9 mouse cellular contexts compared by ENCODE assay signal in the genomic region with DNA sequence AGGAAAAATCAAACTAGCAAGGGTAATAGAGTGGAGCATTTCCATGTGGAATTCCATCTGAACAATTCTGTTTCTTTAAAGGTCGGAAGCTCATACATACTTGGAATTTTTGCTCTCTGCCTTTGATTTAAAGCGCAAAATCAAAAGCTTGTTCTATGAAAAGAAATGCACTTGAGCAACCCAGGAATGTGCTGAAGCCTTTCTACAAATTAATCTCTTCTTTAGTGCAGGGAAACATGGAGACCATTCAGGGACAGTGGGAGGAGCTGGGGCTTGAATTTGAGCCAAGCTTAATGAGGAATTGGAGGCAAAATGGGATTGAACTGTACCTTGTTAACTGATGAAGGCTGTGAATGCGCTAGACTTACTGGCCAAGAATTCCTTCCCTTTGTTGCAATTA.
A peak's percentile ranks its signal among the peaks of the same experiment; 100 is the strongest.
DNase-seq lines count a peak whose midpoint lies in the region; ATAC-seq and TF ChIP-seq lines count a peak whose summit lies in the region.
"Had no signal": no experiment of that assay in that cellular context is flagged by ENCODE, and none has a peak within 500 bp of the region (broad histone marks: within the 10 kb centered on the region; RNA-seq: fewer than 3 reads in every experiment).

No protein-coding gene starts in this region.

- no peak for TF ChIP-seq CTCF in lung, embryonic 14.5 days (IDR thresholded peaks at IDR 0.05; ENCODE audit: low read depth)

- intact Hi-C loops in left cerebral cortex, postnatal 10 days (cut with DNase I): no loop called here
- intact Hi-C loops in left cerebral cortex, postnatal 4 days (cut with DNase I): no loop called here

- 0 out of 2 replicates have a peak, but pooled peaks cover 2% of the 10 kb centered on the region for H3K4me1 ChIP-seq in forebrain, embryonic 14.5 days (ENCODE audit: control insufficient read depth, insufficient read depth, low read length)
- no peaks in the 10 kb centered on the region for H3K4me1 ChIP-seq in lung, embryonic 14.5 days (ENCODE audit: insufficient read depth)

- DNase-seq in kidney, adult 8-10 months: peak; percentile 6 to 10
- no peak for DNase-seq in kidney, adult 11 months
- peak; percentile 4 for DNase-seq in adrenal gland, postnatal 25 days
- DNase-seq in forebrain, embryonic 14.5 days (ENCODE audit: low spot score): peak; percentile 87
- peak; percentile 80 for DNase-seq in lung, embryonic 14.5 days
- DNase-seq in cerebellum, adult 8-10 months: no peak
- no peak for DNase-seq in left cerebral cortex, postnatal 10 days (ENCODE audit: extremely low spot score in 1 of 2, low spot score in 2 of 2)
- DNase-seq in left cerebral cortex, postnatal 4 days: no peak
- DNase-seq: thymus, adult 2 months had no signal

- H3K4me3 ChIP-seq in forebrain, embryonic 14.5 days (ENCODE audit: low read depth, low read length): no peak overlapping the region
- H3K4me3 ChIP-seq in lung, embryonic 14.5 days (ENCODE audit: low read depth, low read length): no peak overlapping the region

- no peaks in the 10 kb centered on the region for H3K9me3 ChIP-seq in forebrain, embryonic 14.5 days (replicated peaks; ENCODE audit: control insufficient read depth, low read length)
- H3K9me3 ChIP-seq in lung, embryonic 14.5 days (ENCODE audit: low read depth, low read length): no peaks in the 10 kb centered on the region

- H3K4me2 ChIP-seq in forebrain, embryonic 14.5 days (ENCODE audit: low read length): no peak overlapping the region
- no peak overlapping the region for H3K4me2 ChIP-seq in lung, embryonic 14.5 days

- under 1% methylated on average over 3 of the region's 3 CpGs for WGBS in forebrain, embryonic 14.5 days
- WGBS in lung, embryonic 14.5 days: 17% methylated on average over 3 of the region's 3 CpGs

- 0 out of 2 replicates have a peak overlapping the region, but pooled peaks have one; percentile 33 for H3K27ac ChIP-seq in forebrain, embryonic 14.5 days (ENCODE audit: low read depth, low read length)
- no peak overlapping the region for H3K27ac ChIP-seq in lung, embryonic 14.5 days (ENCODE audit: low read depth)

- ATAC-seq in forebrain, embryonic 14.5 days: peak; percentile 94
- peak; percentile 92 for ATAC-seq in lung, embryonic 14.5 days (ENCODE audit: insufficient read depth)

- no peaks in the 10 kb centered on the region for H3K27me3 ChIP-seq in forebrain, embryonic 14.5 days (replicated peaks; ENCODE audit: control insufficient read depth, insufficient read depth, low read length)
- no peaks in the 10 kb centered on the region for H3K27me3 ChIP-seq in lung, embryonic 14.5 days (ENCODE audit: insufficient read depth, low read length)

- no peak overlapping the region for H3K9ac ChIP-seq in forebrain, embryonic 14.5 days (ENCODE audit: low read length)
- H3K9ac ChIP-seq in lung, embryonic 14.5 days: no peak overlapping the region

- no peaks in the 10 kb centered on the region for H3K36me3 ChIP-seq in forebrain, embryonic 14.5 days (ENCODE audit: control insufficient read depth, insufficient read depth, low read length)
- no peaks in the 10 kb centered on the region for H3K36me3 ChIP-seq in lung, embryonic 14.5 days (ENCODE audit: insufficient read depth)

Comparison
In these comparisons a context has a peak if more than half of its experiments do, and no peak if none do; other contexts are left out.
1. DNase-seq: peak in kidney, adult 8-10 months (2 of 2), adrenal gland, postnatal 25 days (single experiment), forebrain, embryonic 14.5 days (single experiment) and lung, embryonic 14.5 days (single experiment); none in kidney, adult 11 months (single experiment), cerebellum, adult 8-10 months (single experiment), left cerebral cortex, postnatal 10 days (0 of 2) and left cerebral cortex, postnatal 4 days (single experiment).